Mouse (Mus musculus) ES-E14 (cell line): ENCODE data around the gene Rptor.

Experiments
- CHD2 ChIP-seq: IDR thresholded peaks from 2 replicates; pipeline ENCODE4 v1.6.1; 2014; ENCODE audit warnings: mild to moderate bottlenecking, low read depth, low read length, inconsistent platforms
- MAFK ChIP-seq: IDR thresholded peaks from 2 replicates; pipeline ENCODE4 v1.6.1; 2014; ENCODE audit warnings: mild to moderate bottlenecking, low read depth, low read length, inconsistent platforms; ENCODE audit not compliant: insufficient read depth

DNA sequence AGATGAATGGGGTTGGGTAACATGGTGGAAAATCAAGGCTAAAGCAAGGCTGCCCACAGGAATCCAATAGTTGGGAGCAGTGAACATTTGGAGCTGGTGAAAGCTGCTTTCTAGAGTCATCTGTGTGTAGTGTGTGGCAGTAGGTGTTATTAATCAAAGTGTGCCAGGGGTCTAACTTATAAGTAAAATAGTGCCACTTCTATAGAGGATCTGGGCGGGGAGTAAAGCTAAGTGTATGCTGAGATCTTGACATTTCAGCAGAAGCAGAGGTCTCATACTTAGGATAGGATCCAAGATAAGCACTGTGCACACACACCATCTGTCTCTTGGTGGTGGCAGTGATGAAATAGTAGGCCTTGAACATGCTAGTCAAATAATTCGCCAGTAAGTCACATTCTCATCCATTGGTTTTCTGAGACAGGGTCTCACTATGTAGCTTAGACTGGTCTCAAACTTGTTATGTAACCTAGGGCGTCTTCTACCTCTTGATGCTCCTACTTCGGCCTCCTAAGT is 33.7 kb downstream of the Rptor start:
- no peak for TF ChIP-seq CHD2
- TF ChIP-seq MAFK = no peak
